Mouse (Mus musculus) spleen, adult 2 months (tissue): ENCODE measurements around the gene Hist2h4. TPM values are rescaled to one million over a fixed set of nuclear protein-coding genes. Genes with fewer than 3 reads are reported as not detected.
"Not testable (repeated sequence)": the region's sequence is repeated elsewhere in the genome, so short reads cannot be mapped to it uniquely, and the experiment has no call there.

Experiments
- DNase-seq, 2 experiments: peaks; one replicate each; pipeline versions ENCODE4 v3.0.0 to v3.0.0-alpha.2; 2012 to 2021; ENCODE audit warnings: low spot score in 2 of 2, low read depth in 1 of 2
- H3K27ac ChIP-seq: fragments of 200-500 bp; 2 replicates; pipeline ENCODE4 v1.5.1; 2012; ENCODE audit warnings: low read length, inconsistent platforms; ENCODE audit not compliant: insufficient read depth
- H3K27me3 ChIP-seq: fragments of 200-500 bp; 2 replicates; pipeline ENCODE4 v1.6.1; 2012; ENCODE audit warnings: mild to moderate bottlenecking, moderate library complexity, low read length, inconsistent platforms; ENCODE audit not compliant: control insufficient read depth, insufficient read depth
- H3K36me3 ChIP-seq: fragments of 200-500 bp; 2 replicates; pipeline ENCODE4 v1.6.1; 2012; ENCODE audit warnings: mild to moderate bottlenecking, low read length, inconsistent platforms; ENCODE audit not compliant: control insufficient read depth, insufficient read depth
- H3K4me1 ChIP-seq: fragments of 200-500 bp; 2 replicates; pipeline ENCODE4 v1.6.1; 2011; ENCODE audit warnings: inconsistent platforms; ENCODE audit not compliant: control insufficient read depth, insufficient read depth, insufficient read length
- H3K4me3 ChIP-seq: fragments of 200-500 bp; 2 replicates; pipeline ENCODE4 v1.5.1; 2011; ENCODE audit warnings: mild to moderate bottlenecking, inconsistent platforms; ENCODE audit not compliant: insufficient read depth, insufficient read length; ENCODE audit errors: extremely low read depth
- CTCF ChIP-seq: fragments of 200-500 bp; IDR thresholded peaks from 2 replicates; pipeline ENCODE4 v1.5.1; 2011; ENCODE audit warnings: mild to moderate bottlenecking, inconsistent platforms; ENCODE audit not compliant: insufficient read depth, insufficient read length, insufficient replicate concordance; ENCODE audit errors: extremely low read depth
- POLR2A ChIP-seq: fragments of 200-500 bp; IDR thresholded peaks from 2 replicates; pipeline ENCODE4 v1.6.1; 2011; ENCODE audit warnings: low read depth, low read length, inconsistent platforms
- WGBS: fragments of 180-500 bp; shearing (Covaris S2); methylation state at CpG from one replicate; pipeline ENCODE4 v1.1.7; 2018; 5-methylcytosine and 5-hydroxymethylcytosine counted together
- polyA plus RNA-seq: library from polyadenylated mRNA; depleted of rRNA; stranded (reverse); fragments of >200 nt; gene quantifications from 2 replicates; pipeline ENCODE4 v1.2.3, GENCODE M21; 2012

The Hist2h4 gene
- polyA plus RNA-seq, 1 experiment = 9.3 TPM

GRCm38 (mm10) chr3:96245003-96245886 lies 17.9 kb downstream of the Hist2h4 start, which contains the start of gene Hist2h2aa1:
Gene Hist2h2aa1, plus strand, starts transcription at chr3:96245497.
- H3K36me3 ChIP-seq, H3K4me1 ChIP-seq, H3K27me3 ChIP-seq: not testable (repeated sequence)
- peak within 1 kb of the TSS; percentile 98 for H3K27ac ChIP-seq
- WGBS = under 1% methylated on average over 37 of the region's 88 CpGs
- peak; percentile 65 to 79 for DNase-seq
- peak; percentile 77 for TF ChIP-seq POLR2A
- H3K4me3 ChIP-seq = peak within 1 kb of the TSS; percentile 72

GRCm38 (mm10) chr3:96243921-96244572 lies 19.1 kb downstream of the Hist2h4 start:
- Histone ChIP-seq H3K27me3 (no peaks in the 10 kb centered on the region), H3K4me3 (no peak overlapping the region; the same call in 1 of the 2 replicates), H3K27ac (peak overlapping the region; percentile 98), H3K36me3 (no peaks in the 10 kb centered on the region), H3K4me1 (peaks cover 9% of the 10 kb centered on the region; the same call in 1 of the 2 replicates)
- no peak for TF ChIP-seq POLR2A
- TF ChIP-seq CTCF = no peak
- no peak for DNase-seq
- 64% methylated on average over 7 of the region's 7 CpGs for WGBS

- Histone ChIP-seq H3K36me3 (no peaks in the 10 kb centered on the region), H3K4me1 (peaks cover 9% of the 10 kb centered on the region; the same call in 1 of the 2 replicates), H3K27ac (peak overlapping the region; percentile 74), H3K4me3 (no peak overlapping the region; the same call in 1 of the 2 replicates), H3K27me3 (no peaks in the 10 kb centered on the region)
- WGBS = 87% methylated on average over 9 of the region's 9 CpGs
- TF ChIP-seq CTCF (no peak), POLR2A (no peak)
- DNase-seq = no peak
These were observed 22.3 kb downstream of the Hist2h4 start for GRCm38 (mm10) chr3:96240799-96241197.

GRCm38 (mm10) chr3:96239949-96240798 lies 22.9 kb downstream of the Hist2h4 start, which contains the start of gene Hist2h2aa2:
Gene Hist2h2aa2, minus strand, starts transcription at chr3:96240276.
- Histone ChIP-seq H3K4me3 (peak within 1 kb of the TSS; percentile 65), H3K27ac (peak within 1 kb of the TSS; percentile 94)
- WGBS = 3% methylated on average over 45 of the region's 85 CpGs
- peak in 1 of 2 experiments; percentile 92 for DNase-seq
- H3K4me1 ChIP-seq, H3K36me3 ChIP-seq, H3K27me3 ChIP-seq: not testable (repeated sequence)

GRCm38 (mm10) chr3:96238954-96239793 lies 23.9 kb downstream of the Hist2h4 start, which contains the start of gene Hist2h3c2:
Gene Hist2h3c2, minus strand, starts transcription at chr3:96239127.
- H3K4me1 ChIP-seq = not testable (repeated sequence)

GRCm38 (mm10) chr3:96237904-96238511 lies 25.1 kb downstream of the Hist2h4 start:
- Histone ChIP-seq H3K4me1 (peaks cover 2% of the 10 kb centered on the region; the same call in 1 of the 2 replicates), H3K4me3 (no peak overlapping the region), H3K27me3 (no peaks in the 10 kb centered on the region), H3K36me3 (no peaks in the 10 kb centered on the region), H3K27ac (no peak overlapping the region)
- TF ChIP-seq CTCF = no peak
- TF ChIP-seq POLR2A = no peak
- no peak for DNase-seq
- WGBS = 6% methylated on average over 12 of the region's 12 CpGs

More at GRCm38 (mm10) chr3:96238954-96239793, 23.9 kb downstream of the Hist2h4 start, which contains the start of gene Hist2h3c2:
- peak within 1 kb of the TSS; percentile 82 for H3K27ac ChIP-seq
- peak within 1 kb of the TSS; percentile 65 for H3K4me3 ChIP-seq
- not testable (repeated sequence) for H3K27me3 ChIP-seq, DNase-seq, H3K36me3 ChIP-seq
- WGBS = 0% methylated on average over 12 of the region's 68 CpGs
